Mouse (Mus musculus): ENCODE measurements around the gene Map2k6.
A peak's percentile ranks its signal among the peaks of the same experiment; 100 is the strongest.

Gene Map2k6

GRCm38 (mm10) chr11:110453445-110454154 is 54.7 kb downstream of the Map2k6 start:
- no peak for DNase-seq

- DNase-seq: peak; percentile 62
These were observed 58.6 kb downstream of the Map2k6 start for GRCm38 (mm10) chr11:110457441-110457912.

- DNase-seq: no peak
These were observed 61.6 kb downstream of the Map2k6 start for GRCm38 (mm10) chr11:110460480-110460879.

DNA sequence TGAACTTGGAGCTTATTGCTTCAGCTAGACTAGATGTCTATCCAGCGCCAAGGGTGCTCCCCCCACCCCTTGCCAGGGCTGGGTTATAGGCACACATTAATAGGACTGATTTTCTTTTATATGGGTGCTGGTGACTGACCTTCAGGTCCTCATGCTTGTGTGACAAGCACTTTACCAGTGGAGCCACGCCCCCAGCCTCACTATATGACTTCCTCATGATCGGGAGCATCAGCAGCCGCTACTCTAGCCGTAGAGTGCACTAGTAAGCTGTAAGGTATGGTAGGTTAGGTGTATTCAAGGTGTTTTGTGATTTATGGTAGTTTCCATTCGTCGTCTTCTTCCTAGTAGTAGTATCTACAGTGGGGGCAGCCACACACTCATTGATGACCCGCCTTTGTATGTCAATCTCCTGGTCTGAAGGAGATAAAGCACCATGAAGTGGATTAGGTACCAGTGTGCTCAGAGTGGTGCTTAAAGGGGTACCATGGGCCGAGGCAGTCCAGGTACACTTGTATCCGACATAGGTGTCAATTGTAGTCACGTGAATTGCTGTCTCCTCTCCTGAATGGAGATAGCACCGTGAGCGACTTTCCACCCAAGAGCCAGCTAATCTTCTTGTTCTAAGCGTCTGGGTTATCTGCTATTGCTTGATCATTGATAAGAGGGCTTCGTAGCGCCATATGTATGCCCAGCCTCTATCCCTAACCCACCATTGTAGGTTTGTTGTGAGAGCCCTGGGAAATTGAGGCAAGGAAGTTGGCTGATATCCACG is 62.8 kb downstream of the Map2k6 start:
- DNase-seq: peak; percentile 16

DNA sequence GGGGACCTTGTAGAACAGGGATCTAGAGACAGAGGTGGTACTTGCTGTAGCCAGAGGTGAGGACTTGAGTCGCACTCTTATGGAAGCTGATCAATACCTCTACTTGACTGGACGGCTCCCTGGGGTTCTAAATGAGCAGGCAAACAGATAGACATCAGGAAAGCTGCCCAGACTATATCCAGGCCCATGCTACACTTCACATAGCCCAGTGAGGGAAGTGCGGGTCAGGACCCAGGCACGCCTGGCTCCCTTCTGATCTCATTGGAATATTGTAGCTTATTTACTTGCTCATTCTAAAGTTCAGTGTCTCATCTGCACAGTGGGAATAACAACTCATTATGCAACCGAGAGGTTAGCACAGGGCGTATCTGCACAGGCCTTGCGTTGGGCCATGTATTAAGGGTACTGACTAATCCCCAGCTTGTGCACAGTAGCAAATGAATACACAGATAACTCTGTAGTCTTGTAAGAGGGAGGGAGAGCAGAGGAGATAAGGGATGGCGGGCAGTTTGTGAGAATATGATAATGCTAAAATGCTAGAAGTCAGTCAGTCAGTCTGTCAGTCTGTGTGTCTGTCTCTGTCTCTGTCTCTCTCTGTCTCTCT is 64.2 kb downstream of the Map2k6 start:
- DNase-seq: peak; percentile 77

- peak; percentile 53 for DNase-seq
These were observed 64.9 kb downstream of the Map2k6 start for GRCm38 (mm10) chr11:110463801-110464200.

- DNase-seq: no peak
These were observed 70.1 kb downstream of the Map2k6 start for GRCm38 (mm10) chr11:110469054-110469453.

- no peak for DNase-seq
These were observed 71.8 kb downstream of the Map2k6 start for GRCm38 (mm10) chr11:110470561-110471273.

DNA sequence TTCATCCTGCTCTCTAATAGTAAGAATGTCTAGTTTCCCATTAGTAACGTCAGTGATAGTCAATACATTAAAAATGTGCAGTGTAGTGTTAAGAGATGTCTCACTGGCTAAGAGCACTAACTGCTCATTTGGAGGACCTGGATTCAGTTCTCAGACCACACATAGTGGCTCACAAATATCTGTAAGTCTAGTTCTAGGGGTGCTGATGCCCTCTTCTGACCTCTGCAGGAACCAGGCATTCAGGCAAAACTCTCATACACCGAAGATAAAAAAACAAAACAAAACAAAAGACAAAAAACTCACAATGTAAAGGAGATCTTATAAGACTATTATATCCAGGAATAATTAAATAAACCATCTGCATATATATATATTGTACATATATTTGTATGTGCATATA is 72.4 kb downstream of the Map2k6 start:
- no peak for DNase-seq

- no peak for DNase-seq
These were observed 73.2 kb downstream of the Map2k6 start for GRCm38 (mm10) chr11:110472078-110472477.

DNA sequence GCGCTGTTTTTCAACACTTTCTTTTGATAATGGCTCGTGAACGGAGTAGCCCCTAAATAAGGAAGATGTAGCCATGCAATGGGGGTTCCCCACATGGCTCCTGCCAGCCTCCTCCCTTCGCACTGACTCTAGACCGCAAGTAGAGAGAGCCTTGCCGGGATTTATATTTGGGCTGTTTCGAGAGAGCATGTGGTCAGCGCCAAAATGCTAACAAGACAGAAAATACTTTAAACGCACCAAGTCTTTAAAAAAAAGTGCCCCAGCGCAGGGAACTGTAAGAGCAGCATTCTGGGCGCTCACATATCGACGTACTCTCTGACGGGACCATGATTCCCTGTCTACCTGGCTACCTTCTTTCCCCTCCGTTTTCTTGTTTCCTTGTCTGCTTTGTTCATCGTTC is 74.6 kb downstream of the Map2k6 start:
- no peak for DNase-seq

DNA sequence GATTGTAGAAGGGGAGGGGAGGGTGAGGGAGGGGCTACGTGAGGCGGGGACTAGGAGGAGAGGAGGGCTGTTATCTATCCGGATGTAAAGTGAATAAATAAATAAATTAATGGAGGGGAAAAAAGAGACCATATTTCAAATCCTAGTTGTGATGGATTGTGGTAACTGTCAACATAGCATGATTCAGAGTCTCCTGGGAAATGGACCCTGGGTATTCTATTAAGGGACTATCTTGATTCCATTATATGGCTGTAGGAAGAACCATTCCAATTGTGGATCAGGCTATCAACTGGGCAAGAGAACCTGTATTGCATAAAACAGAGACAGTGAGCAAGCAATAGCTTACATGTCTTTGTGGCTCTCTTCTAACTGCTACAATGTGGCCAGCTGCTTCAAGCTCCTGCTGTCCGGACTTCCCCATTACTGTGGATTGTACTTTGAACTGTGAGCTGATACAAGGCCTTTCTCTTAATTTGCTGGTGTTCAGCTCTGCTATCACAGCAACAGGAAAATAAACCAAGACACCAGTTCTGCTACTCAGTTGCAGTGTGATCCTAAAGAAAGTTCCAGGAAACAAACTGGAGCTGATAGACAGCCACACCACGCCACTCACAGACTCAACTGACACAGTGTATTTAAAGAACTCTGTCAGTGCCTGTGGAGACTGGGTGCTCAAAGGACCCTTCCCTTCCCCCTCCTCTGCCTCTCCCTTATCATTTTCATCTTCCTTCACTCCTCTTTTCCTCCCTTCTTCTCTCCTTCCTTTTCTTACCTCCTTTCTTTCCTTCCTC is 77.6 kb downstream of the Map2k6 start:
- DNase-seq: no peak

- no peak for DNase-seq
These were observed 79.3 kb downstream of the Map2k6 start for GRCm38 (mm10) chr11:110477961-110478869.

- DNase-seq: peak; percentile 36
These were observed 80.1 kb downstream of the Map2k6 start for GRCm38 (mm10) chr11:110478978-110479384.

DNA sequence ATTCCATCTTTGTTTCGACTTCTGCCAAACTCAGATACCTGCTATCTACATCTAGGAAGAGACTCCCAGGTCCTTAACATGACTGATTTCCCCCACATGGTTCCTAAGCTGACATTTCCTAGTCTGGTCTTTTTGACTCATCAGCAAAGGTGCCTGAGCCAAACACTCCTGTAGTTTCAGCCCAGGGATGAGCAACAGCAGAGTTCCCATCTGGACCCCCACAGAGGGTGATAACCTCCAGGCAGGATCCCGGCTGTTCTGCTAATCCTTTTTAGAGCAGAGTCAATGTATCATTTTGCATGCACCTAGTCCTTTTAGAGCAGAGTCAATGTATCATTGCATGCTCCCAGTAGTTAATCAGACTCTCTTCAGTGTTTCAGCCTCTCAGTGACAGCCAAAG is 82.5 kb downstream of the Map2k6 start:
- no peak for DNase-seq

DNA sequence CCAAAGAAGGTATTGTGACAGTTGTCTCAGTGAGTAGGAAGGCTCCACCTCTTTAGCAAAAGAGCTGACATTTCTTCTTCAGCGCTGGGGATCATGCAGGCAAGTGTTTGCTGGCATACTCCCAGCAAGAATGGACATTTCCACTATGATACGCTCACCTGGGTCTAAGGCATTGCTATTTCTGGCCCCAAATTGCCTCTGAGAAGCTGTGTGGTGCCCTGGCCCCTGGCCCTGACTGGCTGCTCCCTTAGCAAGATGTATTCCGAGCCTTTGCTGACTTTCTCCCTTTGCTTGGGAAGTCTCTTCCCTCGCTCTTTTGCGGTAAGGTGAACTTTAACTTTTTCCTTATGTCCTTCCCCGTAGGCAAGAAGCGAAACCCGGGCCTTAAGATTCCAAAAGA is 83.3 kb downstream of the Map2k6 start:
- no peak for DNase-seq

- DNase-seq: no peak
These were observed 83.7 kb downstream of the Map2k6 start for GRCm38 (mm10) chr11:110482649-110483048.

DNA sequence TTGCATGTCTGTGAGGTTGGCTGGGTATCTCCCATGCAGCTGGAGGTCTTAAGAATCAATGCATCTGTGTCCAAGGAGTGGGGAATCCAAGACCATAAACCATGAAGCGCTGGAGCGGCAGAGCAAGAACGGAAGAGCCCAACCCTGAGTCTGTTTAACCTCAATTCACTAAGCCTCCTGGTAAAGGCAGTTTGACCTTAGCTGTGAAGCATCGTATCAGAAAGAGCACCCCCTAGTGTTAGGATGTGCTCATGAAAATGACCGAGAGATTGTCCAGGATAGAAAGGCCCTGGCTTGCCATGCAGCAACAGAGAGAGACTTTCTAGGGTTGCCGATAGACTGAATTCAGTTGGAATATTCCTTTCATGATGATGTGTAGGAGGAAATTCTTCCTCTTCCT is 84.2 kb downstream of the Map2k6 start:
- peak; percentile 50 for DNase-seq

DNA sequence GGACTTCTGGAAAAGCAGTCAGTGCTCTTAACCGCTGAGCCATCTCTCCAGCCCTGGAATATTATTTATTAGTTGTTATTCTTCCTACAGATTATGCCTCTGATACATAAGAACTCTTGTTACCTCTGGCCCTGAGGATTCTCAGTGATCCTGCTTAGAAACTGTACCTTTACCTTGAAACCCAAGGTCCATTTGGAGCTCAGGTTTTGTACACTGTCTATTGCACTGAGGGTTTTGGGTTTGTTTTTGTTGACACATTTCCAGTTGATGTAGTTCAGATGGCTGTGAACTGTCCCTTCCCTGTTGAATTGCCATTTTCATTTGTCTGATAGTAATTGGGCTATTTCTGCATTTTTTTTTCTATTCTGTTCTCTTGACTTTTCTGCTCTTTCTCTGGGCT is 85.5 kb downstream of the Map2k6 start:
- DNase-seq: no peak

GRCm38 (mm10) chr11:110485081-110485480 is 86.2 kb downstream of the Map2k6 start:
- no peak for DNase-seq

- DNase-seq: no peak
These were observed 88.9 kb downstream of the Map2k6 start for GRCm38 (mm10) chr11:110487796-110488195.

All from liver (tissue).